In the genomic region with DNA sequence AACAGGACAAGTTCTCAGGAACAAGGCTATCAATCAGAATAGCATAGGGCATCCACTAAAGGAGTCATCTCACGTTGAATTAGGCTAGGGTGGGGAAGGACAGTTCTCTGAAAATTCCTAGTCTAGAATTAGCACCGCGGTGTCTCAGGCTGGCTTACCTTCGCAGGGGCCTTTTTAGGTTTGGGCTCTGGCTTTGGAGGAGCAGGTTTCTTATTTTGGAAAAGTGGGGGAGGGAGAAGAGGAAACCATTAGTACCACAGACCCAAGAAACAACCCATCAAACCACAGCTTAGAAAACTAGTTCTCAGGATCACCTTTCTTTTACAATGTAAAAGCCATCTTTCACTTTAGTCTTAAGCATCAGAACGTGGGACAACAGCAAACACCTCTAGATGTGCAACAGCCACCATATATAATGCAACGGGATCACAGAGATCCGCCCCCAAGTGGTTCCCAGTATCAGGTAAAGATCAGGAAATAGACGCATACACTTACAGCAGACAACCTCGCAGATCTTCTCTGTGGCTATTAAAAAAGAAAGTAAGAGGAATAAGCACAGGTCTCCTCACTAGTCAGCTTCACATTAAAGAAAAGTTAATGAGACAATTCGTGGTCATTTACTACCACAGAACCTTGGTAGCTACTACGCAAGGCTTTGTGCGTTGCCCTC, we compare ENCODE assay signal across 8 mouse cellular contexts. TPM values are rescaled to one million over a fixed set of nuclear protein-coding genes. Genes with fewer than 3 reads are reported as not detected.
DNase-seq lines count a peak whose midpoint lies in the region; ATAC-seq and TF ChIP-seq lines count a peak whose summit lies in the region.

No protein-coding gene starts in this region.

- H3K4me1 ChIP-seq in cerebellum, adult 2 months (ENCODE audit: control insufficient read depth, insufficient read depth, low read length), result no peaks in the 10 kb centered on the region
- peaks cover 19% of the 10 kb centered on the region for H3K4me1 ChIP-seq in neural tube, embryonic 11.5 days (ENCODE audit: control insufficient read depth, insufficient read depth, low read length)
- peaks cover 12% of the 10 kb centered on the region for H3K4me1 ChIP-seq in limb, embryonic 14.5 days (ENCODE audit: control insufficient read depth, insufficient read depth, low read length)
- H3K4me1 ChIP-seq in stomach, embryonic 16.5 days (ENCODE audit: control insufficient read depth, insufficient read depth, low read length), result peaks cover 21% of the 10 kb centered on the region

- peak overlapping the region; percentile 59 for H3K4me3 ChIP-seq in cerebellum, adult 2 months (replicated peaks; ENCODE audit: insufficient read depth, low read depth, low read length)
- H3K4me3 ChIP-seq in neural tube, embryonic 11.5 days (ENCODE audit: low read depth, low read length), result peak overlapping the region; percentile 81
- H3K4me3 ChIP-seq in limb, embryonic 14.5 days (replicated peaks; ENCODE audit: low read length), result peak overlapping the region; percentile 76
- peak overlapping the region; percentile 74 for H3K4me3 ChIP-seq in stomach, embryonic 16.5 days (replicated peaks; ENCODE audit: low read length)

- H3K4me2 ChIP-seq in neural tube, embryonic 11.5 days (ENCODE audit: low read depth), result peak overlapping the region; percentile 73
- peak overlapping the region; percentile 89 for H3K4me2 ChIP-seq in limb, embryonic 14.5 days (replicated peaks; ENCODE audit: low read depth, low read length, severe bottlenecking)
- H3K4me2 ChIP-seq in stomach, embryonic 16.5 days (ENCODE audit: low read depth, low read length), result peak overlapping the region; percentile 63

- H3K27me3 ChIP-seq in cerebellum, adult 2 months (ENCODE audit: control insufficient read depth, insufficient read depth, low read length), result no peaks in the 10 kb centered on the region; the same call in 1 of the 2 replicates
- H3K27me3 ChIP-seq in neural tube, embryonic 11.5 days (ENCODE audit: control insufficient read depth, insufficient read depth, low read length), result no peaks in the 10 kb centered on the region
- no peaks in the 10 kb centered on the region for H3K27me3 ChIP-seq in limb, embryonic 14.5 days (ENCODE audit: control insufficient read depth, insufficient read depth, low read length)
- no peaks in the 10 kb centered on the region for H3K27me3 ChIP-seq in stomach, embryonic 16.5 days (ENCODE audit: control insufficient read depth, insufficient read depth, low read length)

- TF ChIP-seq POLR2A in cerebellum, adult 2 months (IDR thresholded peaks at IDR 0.05; ENCODE audit: borderline replicate concordance, insufficient read depth, low read length), result no peak
- TF ChIP-seq POLR2A in limb, embryonic 14.5 days (IDR thresholded peaks at IDR 0.05; ENCODE audit: borderline replicate concordance, extremely low read depth, insufficient read depth, insufficient read length), result no peak

- peaks cover 14% of the 10 kb centered on the region; the same call in 1 of the 2 replicates for H3K36me3 ChIP-seq in neural tube, embryonic 11.5 days (ENCODE audit: control insufficient read depth, insufficient read depth, low read length)
- peaks cover 48% of the 10 kb centered on the region for H3K36me3 ChIP-seq in limb, embryonic 14.5 days (ENCODE audit: control insufficient read depth, insufficient read depth, low read length)
- peaks cover 6% of the 10 kb centered on the region for H3K36me3 ChIP-seq in stomach, embryonic 16.5 days (ENCODE audit: control insufficient read depth, insufficient read depth, low read length)

- 26% methylated on average over 12 of the region's 12 CpGs for WGBS in cerebellum, adult 2 months
- 49% methylated on average over 12 of the region's 12 CpGs for WGBS in neural tube, embryonic 11.5 days
- 46% methylated on average over 12 of the region's 12 CpGs for WGBS in limb, embryonic 14.5 days
- 29% methylated on average over 12 of the region's 12 CpGs for WGBS in stomach, embryonic 16.5 days

- no peak for ATAC-seq in neural tube, embryonic 11.5 days (ENCODE audit: insufficient read depth, low FRiP score, low TSS enrichment)
- no peak for ATAC-seq in limb, embryonic 14.5 days (ENCODE audit: low FRiP score, low read depth)
- ATAC-seq in stomach, embryonic 16.5 days (ENCODE audit: insufficient read depth, low FRiP score), result no peak

- H3K27ac ChIP-seq in cerebellum, adult 2 months (ENCODE audit: insufficient read depth, low read length), result peak overlapping the region; percentile 8; the same call in 1 of the 2 replicates
- H3K27ac ChIP-seq in neural tube, embryonic 11.5 days (ENCODE audit: low read depth, low read length), result no peak overlapping the region
- no peak overlapping the region for H3K27ac ChIP-seq in limb, embryonic 14.5 days (replicated peaks; ENCODE audit: low read depth, low read length)
- peak overlapping the region; percentile 43 for H3K27ac ChIP-seq in stomach, embryonic 16.5 days (ENCODE audit: low read length)

- TF ChIP-seq CTCF in cerebellum, adult 2 months (IDR thresholded peaks at IDR 0.05; ENCODE audit: borderline replicate concordance, insufficient read depth, low read depth, low read length), result no peak

- H3K9me3 ChIP-seq in neural tube, embryonic 11.5 days (ENCODE audit: control insufficient read depth, low read length), result no peaks in the 10 kb centered on the region
- no peaks in the 10 kb centered on the region for H3K9me3 ChIP-seq in limb, embryonic 14.5 days (ENCODE audit: control insufficient read depth, low read length)
- no peaks in the 10 kb centered on the region for H3K9me3 ChIP-seq in stomach, embryonic 16.5 days (replicated peaks; ENCODE audit: control insufficient read depth, low read length)

- DNase-seq in cerebellum, adult 2 months, result no peak
- DNase-seq in cerebellum, adult 11 months, result no peak
- DNase-seq in neural tube, embryonic 11.5 days (ENCODE audit: low spot score), result no peak
- DNase-seq in neural tube, embryonic 10.5 days (ENCODE audit: extremely low spot score, low spot score), result no peak
- DNase-seq in limb, embryonic 14.5 days (ENCODE audit: low spot score), result no peak
- no peak for DNase-seq in right cerebral cortex, adult 18-20 months
- DNase-seq in kidney, postnatal 36 days, result no peak

- peak overlapping the region; percentile 97 for H3K9ac ChIP-seq in neural tube, embryonic 11.5 days (ENCODE audit: low read length)
- H3K9ac ChIP-seq in limb, embryonic 14.5 days (ENCODE audit: low read depth, low read length, severe bottlenecking), result peak overlapping the region; percentile 96
- H3K9ac ChIP-seq in stomach, embryonic 16.5 days (ENCODE audit: low read length), result peak overlapping the region; percentile 99

RNA-seq across cellular contexts. Expression of a gene that starts 2.0 kb away (rescaled TPM):
- 140 and 148 TPM in 2 replicates for polyA plus RNA-seq in cerebellum, adult 2 months (2012; rRNA removed)
- 2,917 and 3,166 TPM in 2 replicates for polyA plus RNA-seq in neural tube, embryonic 11.5 days (2014; fragmentation: Nextera tagmentation; extraction: Ambion mirVana)
- 606 and 861 TPM in 2 replicates for polyA plus RNA-seq in limb, embryonic 14.5 days (2012; rRNA removed)
- 2,302 and 2,334 TPM in 2 replicates for polyA plus RNA-seq in limb, embryonic 14.5 days (2014; fragmentation: Nextera tagmentation; extraction: Ambion mirVana)
- 1,639 and 1,753 TPM in 2 replicates for polyA plus RNA-seq in stomach, embryonic 16.5 days (2015; fragmentation: Nextera tagmentation; extraction: Ambion mirVana)

RNA-seq across cellular contexts. Expression of a gene that starts 34.3 kb away (rescaled TPM):
- polyA plus RNA-seq in cerebellum, adult 2 months (2012; rRNA removed), result 75.8 and 76.6 TPM in 2 replicates
- 40.6 and 42.1 TPM in 2 replicates for polyA plus RNA-seq in neural tube, embryonic 11.5 days (2014; fragmentation: Nextera tagmentation; extraction: Ambion mirVana)
- 47.6 and 54.0 TPM in 2 replicates for polyA plus RNA-seq in limb, embryonic 14.5 days (2012; rRNA removed)
- 45.1 and 47.2 TPM in 2 replicates for polyA plus RNA-seq in limb, embryonic 14.5 days (2014; fragmentation: Nextera tagmentation; extraction: Ambion mirVana)
- polyA plus RNA-seq in stomach, embryonic 16.5 days (2015; fragmentation: Nextera tagmentation; extraction: Ambion mirVana), result 43.0 and 45.8 TPM in 2 replicates

RNA-seq across cellular contexts. Expression of a gene that starts 52.2 kb away (rescaled TPM):
- polyA plus RNA-seq in cerebellum, adult 2 months (2012; rRNA removed), result 0.16 and 0.23 TPM in 2 replicates
- polyA plus RNA-seq in neural tube, embryonic 11.5 days (2014; fragmentation: Nextera tagmentation; extraction: Ambion mirVana), result 3.2 and 3.4 TPM in 2 replicates
- polyA plus RNA-seq in limb, embryonic 14.5 days (2012; rRNA removed), result 0.11 and 0.37 TPM in 2 replicates
- polyA plus RNA-seq in limb, embryonic 14.5 days (2014; fragmentation: Nextera tagmentation; extraction: Ambion mirVana), result 0.07 TPM in 1 of 2 replicates, not detected in the other
- polyA plus RNA-seq in stomach, embryonic 16.5 days (2015; fragmentation: Nextera tagmentation; extraction: Ambion mirVana), result 0.13 and 0.22 TPM in 2 replicates

Comparison
In these comparisons a context has a peak if more than half of its experiments do, and no peak if none do; other contexts are left out.
1. H3K27ac ChIP-seq: peak in cerebellum, adult 2 months (single experiment) and stomach, embryonic 16.5 days (single experiment); none in neural tube, embryonic 11.5 days (single experiment) and limb, embryonic 14.5 days (single experiment).
2. Peak in every context shown above with its lines, with median percentiles within 50 percentile points of each other: H3K4me3 ChIP-seq, H3K4me2 ChIP-seq and H3K9ac ChIP-seq.